Mouse (Mus musculus) large intestine, adult 2 months (tissue): Measurements from ENCODE around the gene Tmem190. TPM values are rescaled to one million over a fixed set of nuclear protein-coding genes. Genes with fewer than 3 reads are reported as not detected.

Experiments
- DNase-seq: peaks from one replicate; pipeline ENCODE4 v3.0.0-alpha.2; 2012; ENCODE audit warnings: low read depth, low spot score
- WGBS: fragments of 180-500 bp; shearing (Covaris S2); methylation state at CpG from one replicate; pipeline ENCODE4 v1.1.7; 2018; 5-methylcytosine and 5-hydroxymethylcytosine counted together
- polyA plus RNA-seq: library from polyadenylated mRNA; depleted of rRNA; stranded (reverse); fragments of >200 nt; gene quantifications from 2 replicates; pipeline ENCODE4 v1.2.3, GENCODE M21; 2012; rRNA removed

Gene Tmem190
- polyA plus RNA-seq = not detected in 2 replicates

DNA sequence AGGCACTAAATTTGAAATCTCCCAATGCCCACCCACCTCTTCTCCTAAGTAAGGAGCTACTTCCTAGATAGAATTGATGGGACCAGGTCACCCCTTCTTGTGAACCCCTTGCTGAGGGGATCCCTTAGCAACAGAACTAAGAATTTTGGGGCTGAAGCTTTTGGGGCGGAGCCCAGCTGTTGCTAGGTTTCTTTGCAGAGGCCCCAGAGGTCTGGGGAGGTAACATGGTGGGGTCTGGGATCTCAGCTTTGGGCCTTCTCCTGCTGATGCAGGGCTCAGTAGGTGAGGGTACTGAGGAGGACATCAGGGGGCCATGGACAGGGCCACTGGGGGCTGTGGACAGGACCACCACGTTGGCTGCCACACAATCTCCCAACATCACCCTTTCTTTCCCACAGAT, at the start of gene Tmem190, which contains the start of gene Il11:
TSS of gene Tmem190 (plus strand) at position 179 of the 400 bp plus-strand sequence.
TSS of gene Il11 (minus strand) at position 101 of the 400 bp plus-strand sequence.
- 80% methylated on average over 2 of the region's 2 CpGs for WGBS
- DNase-seq = no peak

DNA sequence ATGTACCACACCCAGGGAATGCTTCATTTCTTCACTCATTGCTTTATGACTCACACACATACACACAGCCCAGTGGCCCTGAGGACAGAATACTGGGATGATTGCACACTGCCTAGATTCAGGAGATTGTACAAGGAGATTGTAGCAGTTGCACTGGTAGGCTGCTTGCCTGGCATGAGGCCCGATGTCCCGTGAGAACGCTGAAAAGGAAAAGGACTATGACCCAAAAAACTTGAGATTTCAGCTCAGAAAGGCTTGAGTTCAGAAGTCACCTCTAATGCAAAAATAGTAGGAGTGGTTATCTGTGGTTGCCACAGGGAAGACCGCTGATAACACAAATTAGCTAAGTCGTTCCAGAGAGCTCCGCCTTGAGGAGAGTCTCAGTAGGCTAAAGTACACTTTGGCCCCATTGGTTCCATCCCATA, 49.8 kb upstream of the Tmem190 start:
- DNase-seq = no peak
- 25% methylated on average over 6 of the region's 6 CpGs for WGBS

- DNase-seq = no peak
- 45% methylated on average over 10 of the region's 10 CpGs for WGBS
Observed at GRCm38 (mm10) chr7:4739041-4739543, 43.6 kb upstream of the Tmem190 start.

GRCm38 (mm10) chr7:4739544-4740275, 43.0 kb upstream of the Tmem190 start, which contains the start of gene Kmt5c:
Gene Kmt5c (plus strand): TSS chr7:4740115.
- DNase-seq = peak; percentile 100
- WGBS = under 1% methylated on average over 44 of the region's 44 CpGs

- under 1% methylated on average over 14 of the region's 14 CpGs for WGBS
- no peak for DNase-seq
Observed at GRCm38 (mm10) chr7:4740309-4740727, 42.4 kb upstream of the Tmem190 start.

- DNase-seq = no peak
- WGBS = 5% methylated on average over 4 of the region's 4 CpGs
Observed at GRCm38 (mm10) chr7:4741151-4741550, 41.6 kb upstream of the Tmem190 start.

GRCm38 (mm10) chr7:4741672-4742481, 40.9 kb upstream of the Tmem190 start:
- DNase-seq = no peak
- 85% methylated on average over 21 of the region's 21 CpGs for WGBS

DNA sequence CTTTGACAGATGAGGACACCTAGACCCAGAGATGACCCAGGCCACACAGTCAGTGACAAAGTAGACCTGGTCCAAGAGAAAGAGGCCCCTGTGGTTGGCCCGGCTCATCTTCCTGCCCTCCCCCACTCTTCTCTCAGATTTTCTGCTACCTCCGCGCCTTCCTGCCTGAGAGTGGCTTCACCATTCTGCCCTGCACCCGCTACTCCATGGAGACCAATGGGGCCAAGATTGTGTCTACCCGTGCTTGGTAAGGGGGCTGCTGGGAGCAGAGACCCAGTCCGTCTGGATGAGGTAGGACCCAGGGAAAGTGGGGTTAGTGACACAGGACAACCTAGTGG, 40.3 kb upstream of the Tmem190 start:
- no peak for DNase-seq
- WGBS = 94% methylated on average over 6 of the region's 6 CpGs

DNA sequence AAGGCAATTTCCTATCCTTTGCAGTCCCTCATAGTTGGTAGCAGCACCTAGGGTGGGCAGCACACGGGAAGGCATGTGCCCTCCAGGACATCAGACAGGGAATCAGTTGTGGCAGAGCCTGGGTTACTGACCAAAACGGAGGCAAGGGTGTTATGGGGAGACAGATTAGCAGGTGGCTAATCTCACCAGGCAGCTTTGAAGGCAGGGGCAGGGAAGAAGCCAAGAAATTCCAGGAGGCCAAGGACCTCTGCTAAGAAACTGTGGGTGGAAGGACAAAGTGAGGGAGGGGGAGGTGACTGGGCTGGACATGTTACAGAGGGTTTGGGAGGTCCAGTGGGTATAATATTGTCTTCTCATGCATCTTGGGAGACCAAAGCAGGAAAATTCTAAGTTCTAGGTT, 39.4 kb upstream of the Tmem190 start:
- 67% methylated on average over 2 of the region's 2 CpGs for WGBS
- no peak for DNase-seq

- 95% methylated on average over 6 of the region's 6 CpGs for WGBS
- no peak for DNase-seq
Observed at GRCm38 (mm10) chr7:4744886-4745285, 37.9 kb upstream of the Tmem190 start.

GRCm38 (mm10) chr7:4746326-4746980, 36.3 kb upstream of the Tmem190 start:
- WGBS = 95% methylated on average over 22 of the region's 22 CpGs
- no peak for DNase-seq

DNA sequence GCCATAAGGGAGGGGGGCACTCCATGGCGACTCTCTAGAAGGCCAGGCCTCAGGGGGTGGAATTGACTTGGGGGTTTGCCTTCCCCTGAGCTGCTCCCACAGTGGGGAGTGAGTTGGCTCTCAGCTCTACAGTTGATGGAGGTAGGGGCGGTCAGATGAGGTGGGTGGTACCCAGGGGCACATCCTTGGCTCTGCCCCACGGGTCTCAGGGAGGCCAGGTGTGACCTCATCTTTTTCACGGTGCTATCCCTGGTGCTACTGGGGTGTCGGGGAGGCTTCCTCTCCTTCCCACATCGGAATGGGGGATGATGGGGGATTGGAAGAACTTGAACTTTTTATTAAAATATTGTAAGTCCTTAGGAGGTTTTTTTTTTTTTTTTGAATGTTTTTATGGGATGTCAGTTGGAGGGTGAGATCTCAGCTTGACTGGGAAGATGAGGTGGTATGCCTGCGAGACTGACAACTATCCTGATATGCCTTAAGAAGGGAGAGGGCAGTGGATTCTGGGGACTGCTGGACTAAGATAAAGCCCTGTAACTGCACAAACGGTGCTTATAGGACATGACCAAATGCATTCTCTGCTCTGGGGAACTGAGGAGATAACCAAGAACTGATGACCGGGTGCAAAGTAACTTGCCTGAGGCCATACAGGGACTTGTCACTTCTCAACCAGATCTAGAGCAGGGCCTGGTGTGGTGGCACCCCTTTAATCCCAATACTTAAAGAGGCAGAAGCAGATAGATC, 35.4 kb upstream of the Tmem190 start:
- no peak for DNase-seq
- WGBS = 81% methylated on average over 9 of the region's 9 CpGs

DNA sequence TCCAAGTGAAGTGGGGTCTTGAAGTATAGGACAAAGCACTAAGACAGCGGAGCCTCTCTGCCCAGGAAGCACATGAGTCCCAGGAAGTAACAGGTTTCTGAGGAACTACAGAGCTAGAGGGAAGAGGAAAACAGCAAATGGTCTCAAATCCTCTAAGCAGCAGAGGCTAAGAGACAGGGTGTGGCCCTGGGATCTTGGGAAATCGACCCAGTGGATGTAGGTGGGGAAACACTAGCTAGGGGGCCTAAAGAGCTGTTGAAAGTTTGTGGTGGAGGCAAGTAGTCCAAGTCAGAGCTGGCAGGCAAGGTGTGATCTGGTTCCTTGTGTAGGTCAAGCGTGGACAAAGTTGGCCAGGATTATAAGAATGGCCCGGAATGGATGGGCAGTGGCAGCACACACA, 34.4 kb upstream of the Tmem190 start:
- WGBS = 76% methylated on average over 4 of the region's 4 CpGs
- DNase-seq = no peak

DNA sequence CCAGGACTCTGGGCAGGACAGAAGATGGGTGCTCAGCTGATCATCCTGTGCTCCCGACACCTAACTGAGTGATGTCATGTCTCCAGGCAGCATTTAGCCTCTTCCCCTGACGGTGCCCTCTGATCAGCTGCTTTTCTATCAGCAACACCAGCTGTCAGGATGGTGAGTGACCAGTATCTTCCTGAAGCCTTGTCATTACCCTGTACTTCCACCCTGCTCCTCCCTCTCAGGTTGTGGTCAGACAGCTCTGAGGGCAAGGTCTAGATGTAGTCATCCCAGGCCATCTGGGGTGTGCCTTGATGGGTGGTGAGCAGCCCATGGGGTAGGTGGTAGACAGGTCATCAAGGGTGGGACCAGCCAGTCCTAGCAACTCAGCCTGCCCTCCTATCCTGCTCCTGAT, 33.6 kb upstream of the Tmem190 start:
- WGBS = 79% methylated on average over 2 of the region's 2 CpGs
- DNase-seq = no peak

DNA sequence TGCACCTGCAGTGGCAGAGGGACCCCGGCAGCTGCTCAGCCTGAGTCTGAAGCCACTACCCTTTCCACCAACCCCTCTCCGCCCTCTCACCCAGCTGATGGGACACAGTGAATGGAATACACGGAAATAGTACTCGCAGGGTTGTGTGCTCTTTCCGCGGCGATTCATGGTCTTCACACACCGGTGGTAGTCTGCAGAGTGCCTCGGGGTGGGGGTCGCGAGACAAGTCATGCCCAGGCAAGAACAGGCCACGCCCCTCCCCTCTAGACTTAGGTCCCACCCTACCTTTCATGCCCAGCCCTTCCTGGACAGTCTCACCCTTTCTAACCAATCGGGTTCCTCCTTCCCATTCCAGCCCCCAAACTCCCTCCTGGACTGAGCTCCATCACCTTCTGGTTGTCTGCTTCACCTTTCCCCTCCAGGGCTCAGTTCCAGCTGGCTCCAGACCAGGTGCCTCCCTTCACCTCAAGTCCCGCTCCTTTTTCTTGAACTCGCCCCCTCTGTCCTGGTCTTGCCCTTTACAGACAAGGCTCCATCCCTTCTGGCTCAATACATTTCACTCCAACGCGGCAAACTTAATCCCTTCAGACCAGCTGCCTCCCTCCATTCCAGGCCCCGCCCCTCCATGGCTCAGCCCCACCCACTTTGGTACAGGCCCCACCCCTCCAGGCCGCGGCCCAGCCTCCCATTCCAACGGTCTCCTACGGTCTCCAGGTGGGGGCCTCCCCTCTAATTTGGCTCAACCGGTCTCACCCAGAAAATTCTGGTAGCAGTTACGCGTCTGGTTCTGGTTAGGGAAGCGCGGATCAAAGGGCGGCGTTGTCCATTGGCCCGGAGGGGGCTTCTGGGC, 30.5 kb upstream of the Tmem190 start:
- WGBS = 2% methylated on average over 30 of the region's 30 CpGs
- DNase-seq = no peak

DNA sequence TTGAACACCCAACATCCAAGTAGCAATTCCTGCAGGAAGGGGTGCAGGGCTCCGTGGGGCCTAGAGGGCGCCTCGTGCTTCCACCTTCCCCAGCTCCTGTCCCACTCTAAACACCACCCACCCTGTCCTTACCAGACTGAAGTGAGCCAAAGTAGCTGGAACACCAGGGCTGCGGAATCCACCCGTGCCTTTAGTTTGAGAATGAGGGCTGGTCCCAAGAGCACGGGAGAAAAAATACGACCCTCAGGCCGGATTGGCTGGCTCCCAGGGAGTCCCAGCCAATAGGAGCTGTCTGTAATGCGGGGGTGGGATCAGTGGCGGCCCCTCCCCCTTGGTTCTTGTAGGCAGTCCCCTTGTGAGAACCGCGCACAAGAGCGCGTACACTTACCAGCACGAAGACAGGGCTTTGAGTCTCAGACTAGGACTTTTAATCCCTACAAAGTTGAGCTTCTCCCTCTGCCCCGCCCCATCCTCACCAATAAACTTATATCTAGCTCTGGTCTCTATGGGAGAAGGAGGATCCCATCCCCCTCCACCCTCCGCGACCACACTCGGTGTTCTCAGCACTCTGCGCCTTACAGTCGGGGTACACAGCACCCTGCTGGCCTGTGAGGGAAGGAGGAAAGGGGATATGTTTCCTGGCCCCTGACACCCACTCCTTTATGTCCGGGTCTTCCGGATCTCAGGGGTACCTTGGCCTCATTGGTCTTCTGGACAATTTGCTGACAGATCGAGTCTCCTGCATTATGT, 29.7 kb upstream of the Tmem190 start, which contains the start of gene Cox6b2:
TSS of gene Cox6b2 (minus strand) at position 274 of the 750 bp plus-strand sequence.
- no peak for DNase-seq
- WGBS = 9% methylated on average over 24 of the region's 24 CpGs

GRCm38 (mm10) chr7:4759670-4760069, 23.1 kb upstream of the Tmem190 start:
- DNase-seq = no peak
- WGBS = 10% methylated on average over 1 of the region's 1 CpGs
